Comparison of ENCODE assay signal across 26 mouse cellular contexts in the genomic region with DNA sequence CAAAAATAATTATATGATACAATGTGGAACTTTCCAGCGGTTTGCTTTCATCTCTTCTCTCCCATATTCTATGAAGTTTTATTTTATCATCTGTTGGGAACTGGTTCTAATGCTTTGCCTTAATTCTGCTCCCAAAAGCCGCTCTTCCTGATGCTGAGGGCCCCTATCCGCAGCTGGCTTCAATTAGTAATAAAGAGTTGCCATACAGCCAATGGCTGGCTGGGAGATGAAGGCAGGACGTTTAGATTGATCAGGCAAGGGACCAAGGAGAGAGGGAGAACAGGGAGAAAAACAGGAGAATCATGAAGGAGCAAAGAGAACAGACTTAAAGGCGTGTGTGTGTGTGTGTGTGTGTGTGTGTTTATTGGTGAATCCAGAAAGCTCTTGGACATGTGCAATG.
DNase-seq lines count a peak whose midpoint lies in the region; ATAC-seq lines count a peak whose summit lies in the region.
"Had no signal": no experiment of that assay in that cellular context is flagged by ENCODE, and none has a peak within 500 bp of the region (broad histone marks: within the 10 kb centered on the region; RNA-seq: fewer than 3 reads in every experiment).

No protein-coding gene starts in this region.

- H3K4me1 ChIP-seq in embryonic facial prominence, embryonic 14.5 days (ENCODE audit: control insufficient read depth, insufficient read depth, low read length) = no peaks in the 10 kb centered on the region
- no peaks in the 10 kb centered on the region for H3K4me1 ChIP-seq in limb, embryonic 11.5 days (ENCODE audit: control insufficient read depth, insufficient read depth, low read length)
- H3K4me1 ChIP-seq in forebrain, embryonic 12.5 days = no peaks in the 10 kb centered on the region
- H3K4me1 ChIP-seq: embryonic facial prominence, embryonic 15.5 days; forebrain, embryonic 15.5 days; heart, embryonic 12.5 days; heart, embryonic 15.5 days; hindbrain, embryonic 10.5 days had no signal

- no peak overlapping the region for H3K4me3 ChIP-seq in embryonic facial prominence, embryonic 14.5 days (ENCODE audit: low read depth, low read length)
- no peak overlapping the region for H3K4me3 ChIP-seq in limb, embryonic 11.5 days (ENCODE audit: low read depth, low read length)
- H3K4me3 ChIP-seq in forebrain, embryonic 12.5 days (replicated peaks) = no peak overlapping the region
- H3K4me3 ChIP-seq: embryonic facial prominence, embryonic 15.5 days; forebrain, embryonic 15.5 days; heart, embryonic 12.5 days; heart, embryonic 15.5 days; hindbrain, embryonic 10.5 days had no signal

- no peaks in the 10 kb centered on the region for H3K9me3 ChIP-seq in embryonic facial prominence, embryonic 14.5 days (ENCODE audit: control insufficient read depth, low read length)
- H3K9me3 ChIP-seq in limb, embryonic 11.5 days (ENCODE audit: control insufficient read depth, low read length) = no peaks in the 10 kb centered on the region
- H3K9me3 ChIP-seq in forebrain, embryonic 12.5 days = 0 out of 2 replicates have a peak, but pooled peaks cover 3% of the 10 kb centered on the region
- H3K9me3 ChIP-seq: embryonic facial prominence, embryonic 15.5 days; forebrain, embryonic 15.5 days; heart, embryonic 12.5 days; heart, embryonic 15.5 days; hindbrain, embryonic 10.5 days had no signal

- no peak for ATAC-seq in embryonic facial prominence, embryonic 14.5 days (ENCODE audit: low read depth)
- ATAC-seq in limb, embryonic 11.5 days (ENCODE audit: insufficient number of reproducible peaks, low FRiP score, low TSS enrichment, low read depth) = no peak
- ATAC-seq in forebrain, embryonic 12.5 days (ENCODE audit: low FRiP score) = no peak
- ATAC-seq: activated CD4-positive, CD25-positive, alpha-beta regulatory T cell, adult 4 months; forebrain, embryonic 15.5 days; hindbrain, postnatal 0 days; inflammation-experienced regulatory T-cells, adult 6 months; intestine, embryonic 16.5 days had no signal

- DNase-seq in embryo, embryonic 10 days (ENCODE audit: low spot score) = peak; percentile 45
- no peak for DNase-seq in embryo, embryonic 9.5 days (ENCODE audit: extremely low spot score)
- peak; percentile 30 for DNase-seq in embryonic facial prominence, embryonic 14.5 days (ENCODE audit: low spot score)
- peak; percentile 34 for DNase-seq in limb, embryonic 11.5 days (ENCODE audit: low spot score)
- no peak for DNase-seq in gastrocnemius, adult 8-10 months (ENCODE audit: low spot score in 2 of 2)
- DNase-seq in thymus, postnatal 25 days = no peak
- DNase-seq: adrenal gland, adult 8-10 months; adrenal gland, postnatal 25 days; cerebellum, adult 18-20 months; cerebellum, adult 9-10 months; cerebellum, postnatal 14 days; gastrocnemius, postnatal 14 days; heart, adult 18-20 months; heart, postnatal 10 days; heart, postnatal 36 days had no signal

- 46% methylated on average over 5 of the region's 5 CpGs for WGBS in embryonic facial prominence, embryonic 14.5 days
- WGBS in limb, embryonic 11.5 days = 37% methylated on average over 5 of the region's 5 CpGs
- WGBS in forebrain, embryonic 12.5 days = 78% methylated on average over 5 of the region's 5 CpGs

- no peaks in the 10 kb centered on the region for H3K36me3 ChIP-seq in embryonic facial prominence, embryonic 14.5 days (ENCODE audit: control insufficient read depth, insufficient read depth, low read length)
- H3K36me3 ChIP-seq in limb, embryonic 11.5 days (ENCODE audit: control insufficient read depth, insufficient read depth, low read length) = no peaks in the 10 kb centered on the region
- H3K36me3 ChIP-seq in forebrain, embryonic 12.5 days (replicated peaks) = no peaks in the 10 kb centered on the region
- H3K36me3 ChIP-seq: embryonic facial prominence, embryonic 15.5 days; forebrain, embryonic 15.5 days; heart, embryonic 12.5 days; heart, embryonic 15.5 days; hindbrain, embryonic 10.5 days had no signal

- H3K4me2 ChIP-seq in embryonic facial prominence, embryonic 14.5 days (ENCODE audit: low read depth, low read length) = no peak overlapping the region
- H3K4me2 ChIP-seq in limb, embryonic 11.5 days (ENCODE audit: low read depth, severe bottlenecking) = no peak overlapping the region
- no peak overlapping the region for H3K4me2 ChIP-seq in forebrain, embryonic 12.5 days
- H3K4me2 ChIP-seq: embryonic facial prominence, embryonic 15.5 days; forebrain, embryonic 15.5 days; heart, embryonic 12.5 days; heart, embryonic 15.5 days; hindbrain, embryonic 14.5 days had no signal

- H3K27me3 ChIP-seq in embryonic facial prominence, embryonic 14.5 days (replicated peaks; ENCODE audit: control insufficient read depth, insufficient read depth, low read length) = no peaks in the 10 kb centered on the region
- no peaks in the 10 kb centered on the region for H3K27me3 ChIP-seq in limb, embryonic 11.5 days (ENCODE audit: control insufficient read depth, insufficient read depth, low read length)
- H3K27me3 ChIP-seq in forebrain, embryonic 12.5 days = no peaks in the 10 kb centered on the region
- H3K27me3 ChIP-seq: embryonic facial prominence, embryonic 15.5 days; forebrain, embryonic 15.5 days; heart, embryonic 12.5 days; heart, embryonic 15.5 days had no signal

- no peak overlapping the region for H3K9ac ChIP-seq in embryonic facial prominence, embryonic 14.5 days (ENCODE audit: low read depth, low read length)
- H3K9ac ChIP-seq in limb, embryonic 11.5 days (ENCODE audit: low read length) = no peak overlapping the region
- H3K9ac ChIP-seq in forebrain, embryonic 12.5 days = no peak overlapping the region
- H3K9ac ChIP-seq: embryonic facial prominence, embryonic 15.5 days; forebrain, embryonic 15.5 days; heart, embryonic 12.5 days; heart, embryonic 15.5 days; hindbrain, embryonic 14.5 days had no signal

- no peak overlapping the region for H3K27ac ChIP-seq in embryonic facial prominence, embryonic 14.5 days (replicated peaks; ENCODE audit: low read depth, low read length)
- no peak overlapping the region for H3K27ac ChIP-seq in limb, embryonic 11.5 days (replicated peaks; ENCODE audit: low read depth, low read length)
- H3K27ac ChIP-seq in forebrain, embryonic 12.5 days = no peak overlapping the region
- H3K27ac ChIP-seq: embryonic facial prominence, embryonic 15.5 days; forebrain, embryonic 15.5 days; heart, embryonic 15.5 days; hindbrain, embryonic 10.5 days; hindbrain, embryonic 14.5 days; hindbrain, postnatal 0 days had no signal

Comparison
In these comparisons a context has a peak if more than half of its experiments do, and no peak if none do; other contexts are left out.
1. DNase-seq: peak in embryo, embryonic 10 days (single experiment), embryonic facial prominence, embryonic 14.5 days (single experiment) and limb, embryonic 11.5 days (single experiment); none in embryo, embryonic 9.5 days (single experiment), gastrocnemius, adult 8-10 months (0 of 2) and thymus, postnatal 25 days (single experiment).